Mouse (Mus musculus): ENCODE data around the gene Chrm4.

Gene Chrm4

DNA sequence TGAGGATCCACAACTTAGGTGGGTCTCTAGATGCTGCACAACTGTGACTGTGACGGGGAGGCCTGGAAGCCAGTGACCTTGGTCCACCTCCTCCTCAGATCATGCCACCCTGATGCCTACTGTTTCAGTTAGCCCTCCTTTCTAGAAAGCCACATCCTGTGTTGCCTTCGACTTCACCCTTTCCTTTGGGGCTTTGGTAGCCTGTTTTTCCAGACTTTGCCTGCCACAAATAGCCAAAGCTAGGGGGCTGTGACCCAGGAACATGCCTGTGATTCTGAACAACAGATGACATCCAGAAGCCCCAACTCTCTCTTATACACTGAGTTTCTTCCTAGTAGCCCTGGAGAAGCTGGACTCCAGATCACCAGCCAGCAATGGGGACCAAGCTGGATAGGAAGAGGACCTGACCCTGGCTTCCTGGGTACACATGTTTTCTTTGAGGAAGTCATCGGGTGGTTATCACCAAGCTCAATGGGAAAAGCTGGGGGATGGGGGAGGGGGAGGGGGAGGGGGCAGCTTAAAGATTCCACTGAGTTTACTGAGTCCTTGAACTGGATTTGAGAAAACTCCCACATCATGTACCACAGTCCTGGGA is 37.7 kb downstream of the Chrm4 start:
- no peak for DNase-seq

DNA sequence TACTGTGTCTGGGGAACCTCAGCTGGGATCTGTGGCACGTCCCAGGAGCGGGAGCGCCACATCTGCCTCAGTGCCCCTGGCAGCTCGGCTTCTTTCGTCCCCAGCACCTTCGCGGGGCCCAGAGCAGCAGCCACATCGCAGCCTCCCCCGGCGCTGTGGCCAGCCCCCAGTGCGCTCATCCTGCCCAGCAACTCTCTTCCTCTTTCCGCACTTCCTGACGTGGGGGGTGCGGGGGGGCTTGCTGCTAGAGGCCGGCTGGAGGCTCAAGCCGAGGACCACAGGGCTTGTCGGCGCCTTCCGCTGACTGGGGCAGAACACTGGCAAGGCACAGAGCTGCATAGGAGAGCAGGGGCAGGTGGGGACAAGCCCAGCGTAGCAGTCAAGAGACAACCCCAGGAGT is 38.4 kb downstream of the Chrm4 start:
- peak; percentile 87 to 90 for DNase-seq

DNA sequence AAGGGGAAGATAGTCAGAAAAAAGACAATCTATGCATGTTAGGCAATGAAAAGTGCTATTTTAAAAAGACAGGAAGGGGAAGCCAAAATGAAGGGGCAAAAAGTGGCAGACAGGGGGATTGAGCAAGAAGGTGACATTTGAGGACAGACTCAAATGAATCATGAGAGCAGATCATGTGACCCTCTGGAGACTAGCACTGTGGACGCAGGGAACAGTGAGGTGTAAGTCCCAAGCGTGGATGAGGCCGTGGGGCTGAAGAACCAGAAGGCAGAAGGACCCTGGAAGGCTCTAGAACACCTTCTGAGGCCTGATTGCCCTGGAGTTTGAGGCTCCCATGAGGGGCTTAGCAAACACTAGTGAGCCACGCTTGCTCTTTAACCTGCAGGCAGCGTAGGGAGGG is 39.3 kb downstream of the Chrm4 start:
- no peak for DNase-seq

DNA sequence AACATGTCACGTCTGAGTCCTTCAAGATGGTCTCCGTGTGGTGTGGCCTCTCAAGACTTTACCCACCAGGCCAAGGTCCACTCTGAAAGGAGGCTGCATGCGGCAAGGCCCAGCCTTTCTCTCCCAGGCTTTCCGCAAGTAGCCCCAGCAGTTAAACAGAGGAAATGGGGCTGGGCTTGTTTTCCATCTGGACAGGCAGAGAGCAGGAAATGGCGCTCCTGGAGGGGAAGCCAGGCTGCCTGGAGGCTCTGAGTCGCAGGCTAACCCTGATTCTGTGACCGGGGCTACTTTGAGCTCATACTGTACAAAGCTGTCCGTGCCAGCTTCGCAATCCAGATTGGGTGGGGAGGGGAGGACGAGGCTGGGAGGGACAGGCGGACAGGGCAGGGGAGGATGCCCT is 40.9 kb downstream of the Chrm4 start:
- DNase-seq: peak; percentile 71 to 83

DNA sequence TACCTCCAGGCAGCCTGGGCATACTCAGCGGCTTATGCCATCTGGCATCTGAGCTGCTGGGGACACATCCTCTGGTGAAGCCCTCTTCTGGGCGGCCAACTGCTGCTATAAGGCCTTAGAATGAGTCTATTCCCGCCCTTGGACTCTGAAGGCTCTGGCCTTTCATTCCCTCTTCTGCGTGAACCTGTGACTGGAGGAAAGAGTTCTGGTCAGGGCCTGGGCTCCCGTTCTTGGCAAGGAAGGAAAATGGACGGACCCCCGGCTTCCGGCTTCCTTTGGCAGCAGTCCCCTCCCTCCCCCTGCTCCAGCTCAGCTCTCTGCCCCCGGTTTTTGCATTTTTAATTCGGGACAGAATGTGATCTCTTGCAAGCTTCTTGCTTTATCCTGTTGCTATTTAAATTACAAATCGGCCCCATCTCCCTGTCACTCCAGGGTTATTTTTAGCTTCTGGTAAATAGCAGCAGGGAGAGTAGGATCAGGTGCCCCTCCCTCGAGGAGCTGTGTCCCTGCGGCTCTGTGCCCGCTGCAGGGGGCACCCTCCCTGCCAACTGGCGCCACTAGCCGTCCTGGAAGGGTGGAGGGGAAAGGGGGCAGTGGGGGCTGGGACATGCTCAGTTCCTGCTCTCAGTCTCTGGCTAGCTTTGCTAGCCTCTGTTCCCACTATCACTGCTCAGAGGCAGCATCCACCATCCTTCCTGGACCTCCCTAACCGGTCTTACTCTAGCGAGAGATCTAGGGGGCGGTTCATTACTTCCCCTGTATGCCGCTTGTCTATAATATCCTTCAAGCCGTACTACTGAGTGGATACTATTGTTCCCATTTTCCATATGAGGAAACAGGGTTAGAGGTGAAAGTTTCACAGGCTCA is 44.4 kb downstream of the Chrm4 start:
- DNase-seq: peak; percentile 60 to 80

DNA sequence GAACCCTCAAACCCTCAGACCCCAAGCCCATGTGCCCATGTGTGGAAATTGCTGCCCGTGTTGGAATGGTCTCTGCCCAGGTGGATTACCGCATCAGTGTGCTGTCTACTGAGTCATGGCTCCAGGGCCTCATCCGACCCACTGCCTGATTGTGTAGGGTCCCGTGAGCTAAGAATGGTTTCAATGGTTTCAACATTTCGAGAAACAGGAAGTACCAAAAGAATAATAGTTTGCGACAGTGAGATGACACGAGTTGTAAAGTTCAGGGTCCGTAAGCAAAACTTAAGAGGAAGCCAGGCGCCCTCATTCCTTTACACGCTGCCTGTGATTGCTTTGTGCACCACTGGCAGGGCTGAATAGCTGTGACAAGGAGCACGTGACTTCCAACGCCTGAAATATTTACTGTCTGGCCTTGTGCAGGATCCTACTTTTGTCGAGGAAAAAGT is 45.1 kb downstream of the Chrm4 start:
- peak; percentile 57 to 65 for DNase-seq

DNA sequence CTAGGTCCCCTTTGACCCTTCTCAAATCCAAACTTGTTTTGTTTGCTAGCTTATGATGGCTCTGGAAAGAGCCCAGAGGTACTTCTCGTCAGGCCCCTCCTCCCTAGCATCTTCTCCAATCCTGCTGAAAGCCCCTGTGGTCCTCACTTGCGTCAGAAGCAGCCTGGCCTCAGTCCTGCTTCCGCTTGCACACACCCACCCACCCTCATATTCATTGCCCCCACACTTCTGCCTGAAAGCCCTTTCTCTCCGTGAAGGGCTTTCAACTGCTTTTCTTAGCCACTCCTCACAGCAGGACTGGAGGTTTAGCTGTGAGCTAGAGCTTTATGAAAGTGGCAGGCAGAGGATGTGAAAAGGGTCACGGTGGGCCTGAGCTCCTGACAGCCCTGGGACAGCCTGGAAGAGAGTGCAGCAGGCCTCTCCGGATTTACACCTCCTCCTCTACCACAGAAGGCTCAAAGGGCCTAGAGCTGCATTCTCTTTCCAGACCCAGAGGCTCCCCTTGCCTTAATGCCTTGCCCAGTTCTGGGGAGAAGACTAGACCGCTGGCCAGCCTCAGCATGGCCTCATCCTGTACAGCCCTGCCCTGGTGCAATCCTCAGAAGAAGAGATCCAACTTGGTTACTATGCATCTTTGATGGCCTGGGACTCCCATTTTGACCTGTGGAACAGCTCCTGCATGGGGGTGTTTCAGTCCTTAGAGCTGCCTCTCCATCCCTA is 46.5 kb downstream of the Chrm4 start:
- DNase-seq: no peak

DNA sequence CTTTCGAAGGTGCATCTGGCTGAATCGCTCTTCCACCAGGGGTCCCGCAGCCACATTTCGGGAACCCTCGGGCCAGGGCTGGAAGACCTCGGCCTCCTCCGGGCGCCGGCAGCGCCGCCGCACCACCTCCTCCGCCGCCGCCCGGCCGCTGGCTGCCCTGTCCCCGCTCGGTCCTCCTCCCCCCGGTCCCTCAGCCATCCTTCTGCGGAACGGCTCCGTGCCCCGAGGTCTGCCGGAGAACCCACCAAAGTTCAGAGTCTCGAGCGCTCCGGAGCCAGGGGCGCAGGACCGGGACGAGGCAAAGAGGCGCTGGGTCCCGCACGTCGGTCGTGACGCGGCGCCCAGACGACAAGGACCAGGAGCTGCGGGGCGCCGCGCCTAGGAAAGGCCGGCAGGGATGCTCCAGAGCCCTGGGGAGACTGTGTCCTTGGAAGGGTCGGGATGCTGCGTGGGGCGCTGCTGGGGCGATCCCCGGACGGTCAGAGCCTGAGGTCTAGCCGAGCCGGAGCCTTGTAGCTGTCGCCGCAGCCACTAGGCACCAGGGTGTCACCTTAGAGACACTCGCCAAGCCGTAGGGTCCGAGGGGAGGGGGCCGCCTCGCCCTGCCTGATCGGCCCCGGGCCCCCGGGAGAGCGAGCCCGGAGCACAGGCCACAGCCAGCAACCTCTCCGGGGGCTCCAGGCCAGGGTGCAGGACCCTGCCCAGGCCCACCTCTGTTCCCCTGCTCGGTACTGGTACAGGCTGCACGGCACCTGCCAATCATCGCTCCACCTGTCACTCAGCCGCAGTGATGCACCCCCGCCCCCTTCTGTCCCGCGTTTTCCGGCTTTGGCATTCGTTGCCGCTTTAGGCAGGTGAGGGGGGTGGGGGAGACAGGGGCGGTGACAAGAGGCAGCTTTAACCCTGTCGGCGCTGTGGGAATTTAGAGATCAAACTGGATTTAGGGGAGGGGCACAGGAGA is 48.8 kb downstream of the Chrm4 start, which contains the start of gene Dgkz:
Gene Dgkz, minus strand, starts transcription at position 284 of the 961 bp plus-strand sequence.
- DNase-seq: no peak

DNA sequence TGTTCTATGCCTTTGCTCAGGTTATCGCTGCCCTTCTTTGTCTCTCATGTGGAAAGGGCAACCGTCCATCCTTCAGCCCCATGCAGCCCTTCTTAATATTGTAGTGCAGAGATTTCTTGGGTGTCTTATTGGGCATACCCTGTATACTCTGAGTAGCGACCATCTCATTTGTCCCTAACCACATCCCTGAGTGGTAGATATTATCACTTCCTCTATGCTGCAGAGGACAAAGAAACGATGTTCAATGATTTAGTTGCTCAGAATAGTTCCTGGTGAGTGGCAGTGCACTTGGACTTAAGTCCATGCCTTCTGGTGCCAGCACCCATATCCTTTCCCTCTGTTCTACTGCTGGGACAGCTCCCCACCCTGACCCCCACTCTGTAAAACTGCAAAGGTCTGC is 50.9 kb downstream of the Chrm4 start:
- DNase-seq: no peak
